Mouse (Mus musculus): Measurements from ENCODE around the gene Gm15217. TPM values are rescaled to one million over a fixed set of nuclear protein-coding genes. Genes with fewer than 3 reads are reported as not detected.

Gene Gm15217
- total RNA-seq (2021) = not detected

DNA sequence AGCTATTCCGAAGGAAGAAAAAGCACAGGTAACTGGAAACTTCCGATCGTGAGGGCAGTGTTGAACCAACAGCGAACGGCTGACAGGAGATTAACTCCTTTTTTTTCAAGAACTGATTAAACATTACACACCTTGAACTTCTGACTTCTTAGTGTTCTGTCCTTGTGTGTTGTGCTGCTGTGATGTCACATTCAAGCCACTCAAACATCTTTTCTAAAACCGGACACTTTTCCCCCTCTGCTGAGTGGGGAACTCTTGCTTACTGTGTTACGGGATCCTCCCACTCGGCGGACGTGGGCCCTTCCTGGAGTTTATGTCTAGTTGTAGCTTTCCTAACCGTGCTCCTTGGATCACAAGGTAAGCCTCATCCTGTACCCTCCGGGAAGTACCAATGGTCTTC lies at the start of gene Gm15217:
Gene Gm15217, plus strand, starts transcription at position 130 of the 400 bp plus-strand sequence.
- no peak for DNase-seq

DNA sequence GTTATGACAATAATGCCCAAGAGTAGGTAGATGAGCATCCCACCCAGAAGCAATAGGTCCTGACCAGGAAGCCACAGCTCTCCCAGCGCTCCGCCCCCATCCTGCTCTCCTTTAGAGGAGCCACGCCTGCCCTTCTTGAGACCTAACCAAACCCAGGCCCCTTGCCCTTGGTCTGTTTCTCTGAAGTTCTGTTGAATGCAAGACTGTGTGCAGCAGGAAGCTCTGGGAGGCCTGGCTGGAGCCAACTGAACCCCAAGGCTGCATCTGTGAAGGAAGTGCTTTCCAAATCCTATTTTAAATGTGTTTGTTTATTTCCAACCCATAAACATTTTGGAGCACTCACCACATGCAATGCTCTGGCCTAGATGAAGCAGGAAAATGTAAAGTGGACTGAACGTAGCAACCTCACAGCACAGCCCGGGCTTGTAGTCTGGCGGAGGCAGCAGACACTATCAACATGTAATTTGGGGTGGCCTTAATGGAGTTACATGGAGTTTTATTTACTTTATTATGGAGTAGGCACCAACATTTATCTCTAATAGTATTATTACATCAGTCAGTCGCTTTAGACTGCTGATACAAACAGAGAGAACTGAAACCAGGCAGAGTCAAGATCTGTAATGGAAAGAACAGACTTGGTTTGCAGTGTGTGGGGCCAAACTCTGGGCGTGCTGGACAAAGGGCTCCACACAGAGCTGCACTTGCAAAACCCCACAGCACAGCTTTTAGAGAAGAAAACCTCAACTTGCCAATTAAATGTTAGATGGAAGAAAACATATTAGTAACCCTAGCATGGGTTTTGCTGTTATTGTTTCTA lies 45.6 kb upstream of the Gm15217 start:
- no peak for DNase-seq

DNA sequence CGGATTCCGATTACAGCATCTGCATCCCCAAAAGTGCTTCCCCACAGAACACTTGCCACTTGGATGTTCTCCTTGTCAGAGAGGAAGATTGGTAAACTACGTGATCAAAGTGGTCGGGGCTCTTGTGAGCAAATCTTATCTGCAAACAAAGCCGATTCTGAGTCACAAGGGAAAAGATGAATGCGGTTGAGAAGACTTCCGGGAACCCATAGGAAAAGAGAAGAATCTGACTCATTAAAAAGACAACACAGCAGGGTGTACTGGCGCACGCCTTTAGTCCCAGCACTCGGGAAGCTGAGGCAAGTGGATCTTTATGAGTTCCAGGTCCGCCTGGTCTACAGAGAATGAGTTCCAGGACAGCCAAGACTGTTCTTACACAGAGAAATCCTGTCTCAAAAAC lies 40.4 kb upstream of the Gm15217 start:
- DNase-seq = no peak

DNA sequence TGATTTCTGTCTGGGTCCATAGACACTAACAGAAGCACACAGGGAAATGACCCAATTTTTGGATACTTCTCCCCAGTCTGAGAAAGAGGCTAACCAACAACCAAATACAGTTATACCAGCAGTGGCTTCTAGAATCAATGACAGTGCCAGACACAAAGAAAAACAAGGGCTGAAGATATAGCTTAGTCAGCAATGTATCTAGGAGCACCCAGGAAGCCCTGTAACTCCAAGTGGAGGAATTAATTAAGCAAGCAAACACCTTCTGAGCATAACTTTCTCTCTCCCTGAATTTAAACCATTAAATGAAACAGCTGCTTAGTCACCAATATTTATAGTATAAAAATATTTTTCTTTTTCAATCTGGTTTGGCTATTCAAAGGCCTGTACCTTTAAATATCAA lies 34.5 kb upstream of the Gm15217 start:
- DNase-seq = no peak

DNA sequence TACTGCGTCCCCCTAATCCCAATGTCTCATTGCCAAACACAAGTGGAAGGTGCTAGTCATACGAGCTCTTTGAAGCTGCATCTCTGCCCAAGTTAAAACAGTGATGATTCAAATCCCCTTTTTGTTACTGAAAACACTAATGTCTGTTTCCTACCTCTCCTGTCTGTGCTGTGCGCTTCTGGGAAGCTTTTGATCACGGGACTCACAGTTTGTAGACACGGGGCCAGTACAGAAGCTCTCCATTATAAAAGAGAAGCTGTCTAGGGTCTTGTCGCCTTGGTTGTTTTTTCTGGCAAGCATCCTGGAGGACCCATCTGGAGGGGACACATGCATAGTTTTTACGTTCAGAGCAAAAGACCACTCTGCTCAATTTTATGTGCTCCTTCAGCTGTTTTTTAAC lies 21.9 kb upstream of the Gm15217 start:
- no peak for DNase-seq

DNA sequence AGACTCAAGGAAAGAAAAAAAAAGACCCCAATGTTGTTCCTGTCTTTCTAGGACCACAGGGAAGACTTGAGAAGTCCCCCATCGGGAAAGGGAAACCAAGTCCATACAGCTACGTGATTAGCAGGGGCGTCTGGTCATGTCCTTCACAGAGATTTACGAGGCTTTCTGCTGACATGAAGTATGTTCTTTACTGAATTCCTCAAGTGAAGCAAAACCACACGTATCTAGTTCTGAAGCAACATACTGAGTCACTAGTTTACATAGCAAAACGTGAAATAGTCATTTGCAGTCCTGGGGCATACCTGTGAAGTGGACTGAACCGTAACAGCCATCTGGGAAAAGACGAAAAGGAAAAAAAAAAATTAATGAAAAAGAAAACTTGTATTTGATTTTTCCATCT lies 21.5 kb upstream of the Gm15217 start:
- DNase-seq = no peak

DNA sequence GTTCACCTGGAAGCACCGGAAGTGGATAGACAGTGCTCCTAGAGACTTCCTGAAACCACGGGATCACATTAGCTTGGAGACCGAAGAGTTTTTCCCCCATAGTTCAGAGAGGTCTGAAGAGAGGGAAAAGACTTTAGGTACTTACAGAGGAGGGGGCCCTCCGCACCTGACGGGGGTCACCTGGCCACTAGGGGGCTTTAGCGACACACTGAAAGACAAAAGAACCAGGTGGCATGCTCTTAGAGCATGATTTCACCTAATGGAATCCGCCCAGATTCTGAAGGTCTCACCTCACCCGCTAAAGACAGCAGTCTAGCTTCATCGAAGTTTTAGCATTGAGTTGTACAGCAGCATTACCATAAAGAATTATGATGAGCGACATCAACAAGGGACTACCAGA lies 16.0 kb upstream of the Gm15217 start:
- no peak for DNase-seq

DNA sequence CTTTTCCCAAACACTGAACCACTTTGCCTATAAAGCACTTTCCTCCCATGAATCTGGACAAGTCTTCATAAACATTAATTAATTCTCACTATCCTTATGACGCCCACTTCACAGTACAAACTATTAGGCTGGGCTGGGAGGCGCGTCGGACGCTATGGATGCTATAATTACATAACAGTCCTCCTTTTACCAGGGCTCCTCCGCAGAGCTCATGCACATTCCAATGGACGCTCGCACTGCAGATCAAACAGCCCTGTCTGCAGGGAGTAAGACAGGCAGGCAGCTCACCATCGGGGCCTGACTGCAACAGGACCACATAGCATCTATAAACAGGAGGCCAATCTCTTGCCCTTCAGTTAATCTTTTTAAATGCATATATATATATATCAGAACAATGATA lies 6.8 kb upstream of the Gm15217 start:
- no peak for DNase-seq

DNA sequence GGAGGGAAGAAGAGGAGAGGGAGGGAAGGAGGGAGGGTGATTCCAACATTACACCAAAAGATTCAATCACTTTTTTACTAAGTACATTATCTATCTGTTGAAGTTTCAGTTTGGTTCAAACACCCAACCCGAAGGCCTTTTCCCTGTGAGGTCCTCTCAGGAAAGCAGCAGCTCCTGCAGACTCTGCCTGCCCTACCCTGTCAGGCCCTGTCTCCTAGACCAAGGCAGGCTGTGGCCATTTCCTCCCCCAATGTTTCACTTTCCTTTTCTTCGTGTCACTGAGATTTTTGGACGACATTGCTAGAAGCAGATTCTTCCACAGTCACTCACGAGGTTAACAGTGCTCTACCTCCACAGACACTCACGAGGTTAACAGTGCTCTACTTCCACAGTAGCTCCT lies 3.4 kb upstream of the Gm15217 start:
- no peak for DNase-seq

DNA sequence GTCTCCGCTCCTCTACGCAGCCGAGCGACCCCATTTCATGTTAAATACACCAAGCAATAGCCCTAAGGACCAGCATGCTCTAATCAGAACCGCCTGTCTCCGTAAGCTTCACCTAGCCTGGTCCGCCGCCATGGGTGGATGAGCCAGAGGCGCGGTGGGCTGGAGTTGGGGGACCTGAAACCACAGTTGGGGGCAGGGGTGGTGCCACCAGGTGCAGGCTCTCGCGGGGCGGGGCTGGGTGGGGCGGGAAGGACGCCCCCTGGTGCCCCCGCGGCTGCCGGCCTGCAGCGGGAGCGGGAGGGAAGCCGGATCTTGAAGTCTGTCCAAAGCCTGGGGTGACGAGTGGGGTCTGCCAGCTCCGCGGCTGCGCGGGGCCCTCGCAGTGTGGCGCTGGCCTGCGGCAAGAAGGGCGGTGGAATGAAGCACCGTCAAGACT lies 1.1 kb downstream of the Gm15217 start:
- peak; percentile 47 for DNase-seq

DNA sequence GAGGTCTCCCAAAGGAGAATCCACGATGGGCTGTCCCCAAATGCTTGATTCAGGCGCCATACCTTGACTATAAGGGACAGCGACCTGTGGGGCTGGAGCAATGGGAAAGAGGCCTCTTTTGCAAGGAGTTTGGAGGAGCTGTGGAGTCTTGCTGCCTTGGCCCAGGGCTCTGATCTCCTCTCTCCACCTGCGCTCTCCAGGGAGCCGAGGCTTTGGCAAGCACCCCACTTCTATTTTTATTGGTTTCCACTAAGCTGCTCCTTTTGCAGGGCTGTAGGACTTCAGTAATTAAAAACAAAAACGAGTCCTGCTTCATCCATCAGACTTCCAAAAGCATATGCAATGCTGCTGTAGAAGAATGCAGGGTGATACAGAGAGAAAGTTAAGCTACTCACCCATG lies 2.2 kb downstream of the Gm15217 start:
- peak; percentile 28 for DNase-seq

DNA sequence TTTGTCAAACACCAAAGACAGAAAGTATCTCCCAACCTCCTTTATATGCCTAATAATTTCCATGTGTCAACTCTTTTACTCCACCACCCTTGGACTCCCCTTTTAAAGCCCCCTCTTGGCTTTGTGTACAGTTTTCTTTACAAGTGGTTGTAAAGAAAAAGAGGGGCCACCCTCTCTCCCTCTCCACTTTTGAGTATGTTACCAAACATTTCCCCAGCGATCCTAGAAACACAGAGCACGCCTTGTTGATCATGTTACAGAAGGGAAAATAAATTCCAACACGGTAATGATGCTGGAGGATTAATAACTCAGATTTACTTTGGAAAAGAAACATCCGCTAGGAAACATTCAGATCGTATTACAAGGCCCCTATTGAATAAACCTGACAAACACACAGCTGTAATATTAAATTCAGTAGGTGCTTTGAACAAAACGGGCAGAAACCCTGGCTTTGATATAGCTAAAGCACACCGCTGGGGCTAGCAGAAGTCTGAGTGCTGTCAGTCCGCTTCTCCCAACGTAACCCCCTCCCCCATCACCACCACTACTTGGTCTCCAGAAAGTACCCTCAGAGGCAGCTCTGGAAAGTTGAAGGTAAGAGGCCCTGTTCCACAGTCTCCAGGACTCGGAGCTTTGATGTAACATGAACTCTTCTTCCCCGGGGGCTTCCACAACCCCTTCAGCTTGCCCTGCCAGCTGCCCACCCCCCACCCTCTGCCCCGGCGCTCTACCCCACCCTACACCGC lies 5.9 kb downstream of the Gm15217 start:
- no peak for DNase-seq

DNA sequence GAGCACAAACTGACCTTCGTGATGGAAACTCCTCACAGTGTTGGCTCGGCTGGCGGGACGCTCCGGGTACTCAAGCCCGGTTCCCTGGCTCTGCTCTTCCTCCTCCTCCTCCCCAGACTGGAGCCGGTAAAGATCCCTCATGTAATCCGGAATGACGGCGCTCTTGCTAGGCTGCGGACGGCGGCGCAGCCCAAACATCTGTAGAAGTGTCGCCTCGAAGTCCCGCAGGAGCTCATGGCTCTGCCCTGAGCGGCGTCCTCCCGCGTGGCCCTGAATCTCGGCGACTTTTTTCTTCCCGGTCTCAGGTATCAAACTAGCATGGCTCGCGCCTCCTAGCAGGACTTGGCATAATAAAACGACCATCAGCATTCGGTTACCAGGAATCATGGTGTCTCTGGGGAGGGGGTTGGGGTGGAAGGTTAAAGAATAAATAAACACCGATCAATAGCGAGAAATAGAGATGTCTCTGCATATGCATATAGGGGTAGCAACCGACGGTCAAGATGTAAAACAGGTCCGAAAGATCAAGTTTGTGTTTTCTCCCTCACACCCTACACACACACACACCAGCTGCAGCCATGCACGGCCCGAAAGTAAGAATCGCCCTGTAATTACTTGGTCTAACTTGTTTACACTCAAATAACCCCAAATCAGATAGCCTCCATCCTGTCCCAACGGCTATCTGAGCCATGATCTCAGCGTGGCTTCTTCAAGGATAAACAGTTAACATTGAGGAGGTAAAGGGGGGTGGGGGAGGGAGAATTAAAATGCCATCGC lies 6.7 kb downstream of the Gm15217 start:
- DNase-seq = peak; percentile 21

DNA sequence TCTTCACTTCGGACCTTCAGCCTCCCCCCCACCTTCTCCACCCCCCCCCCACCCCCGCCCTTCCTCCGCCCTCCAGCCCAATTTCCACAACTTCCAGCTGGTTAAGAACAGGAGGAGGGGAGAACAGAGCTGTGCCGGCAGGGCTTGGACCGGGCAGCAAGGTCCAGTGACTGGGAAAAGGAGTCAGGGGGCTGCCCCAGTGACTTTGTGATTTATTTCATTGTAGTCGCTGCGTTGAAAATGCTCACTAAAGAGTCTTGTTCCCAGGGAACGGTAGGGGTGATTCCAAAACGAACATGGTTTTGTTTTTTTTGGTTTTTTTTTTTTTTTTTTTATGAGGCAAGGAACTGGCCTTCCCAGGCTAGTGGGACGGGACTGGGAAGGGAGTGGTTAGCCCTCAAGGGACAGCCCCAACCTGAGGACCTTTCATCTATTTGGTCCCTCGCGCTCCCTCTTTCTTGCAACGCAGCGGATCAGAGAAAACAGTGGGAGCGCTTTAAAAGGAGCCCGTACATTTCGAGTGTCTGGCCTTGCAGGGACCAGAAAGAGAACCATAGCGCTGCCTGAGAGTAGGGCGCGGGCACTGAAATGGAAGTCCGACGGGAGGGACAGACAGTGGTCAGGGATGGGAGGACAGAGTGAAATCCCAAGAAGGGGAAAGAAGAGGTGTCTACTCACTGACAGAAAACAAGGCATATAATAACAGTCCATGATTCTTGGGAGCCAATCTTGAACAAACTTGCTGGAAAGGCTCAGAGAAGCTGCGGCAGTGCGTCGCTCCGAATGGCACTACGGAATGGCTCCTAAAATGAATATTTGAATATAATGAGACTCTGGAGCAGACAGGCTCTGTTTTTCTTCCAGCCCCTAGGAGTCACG lies 7.5 kb downstream of the Gm15217 start:
- peak; percentile 33 for DNase-seq

DNA sequence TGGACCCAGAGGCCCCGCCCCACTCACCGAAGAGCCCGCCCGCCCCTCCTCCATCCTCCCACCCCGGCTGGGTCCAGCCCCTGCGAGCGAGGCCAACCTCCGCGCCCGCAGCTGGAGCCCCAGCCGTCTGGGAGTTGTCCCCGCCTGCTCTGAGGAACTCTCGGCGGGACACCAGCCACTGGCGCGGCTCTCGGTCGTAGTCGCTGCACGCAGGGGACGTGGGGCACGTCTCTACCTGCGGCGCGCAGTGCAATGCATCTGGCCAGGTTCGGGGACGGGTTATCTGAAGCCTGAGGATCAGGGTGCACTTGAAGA lies 8.1 kb downstream of the Gm15217 start:
- DNase-seq = peak; percentile 89

DNA sequence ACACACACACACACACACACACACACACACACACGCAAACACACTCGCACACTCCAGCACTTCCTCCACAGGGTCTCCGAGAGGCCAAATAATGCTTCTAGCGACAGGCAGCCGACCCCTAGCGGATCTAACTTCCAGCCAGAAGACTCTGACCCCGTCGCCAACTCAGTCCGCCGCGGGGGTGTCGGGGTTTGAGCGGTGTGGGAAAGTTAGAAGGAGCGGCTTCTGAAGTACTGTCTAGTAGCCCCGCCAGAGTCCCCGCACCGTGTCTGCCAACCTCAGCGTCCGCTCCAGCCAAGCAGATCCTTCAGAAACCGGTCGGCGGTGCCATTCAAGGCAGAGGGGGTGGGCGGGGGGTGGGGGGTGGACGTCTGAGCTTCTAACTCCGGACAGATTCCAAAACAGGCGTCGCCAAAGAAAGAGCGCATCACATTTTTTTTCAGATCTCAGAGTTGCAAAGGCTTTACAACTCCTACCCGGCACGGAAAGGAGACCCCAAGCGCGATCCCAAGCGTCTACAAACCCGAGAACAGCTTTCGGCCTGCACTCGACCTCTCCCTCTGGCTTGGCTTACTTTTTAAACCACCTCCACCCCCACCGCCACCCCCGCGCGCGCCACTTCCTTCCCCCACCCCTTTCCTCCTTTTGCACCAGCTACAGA lies 8.7 kb downstream of the Gm15217 start:
- peak; percentile 72 for DNase-seq

DNA sequence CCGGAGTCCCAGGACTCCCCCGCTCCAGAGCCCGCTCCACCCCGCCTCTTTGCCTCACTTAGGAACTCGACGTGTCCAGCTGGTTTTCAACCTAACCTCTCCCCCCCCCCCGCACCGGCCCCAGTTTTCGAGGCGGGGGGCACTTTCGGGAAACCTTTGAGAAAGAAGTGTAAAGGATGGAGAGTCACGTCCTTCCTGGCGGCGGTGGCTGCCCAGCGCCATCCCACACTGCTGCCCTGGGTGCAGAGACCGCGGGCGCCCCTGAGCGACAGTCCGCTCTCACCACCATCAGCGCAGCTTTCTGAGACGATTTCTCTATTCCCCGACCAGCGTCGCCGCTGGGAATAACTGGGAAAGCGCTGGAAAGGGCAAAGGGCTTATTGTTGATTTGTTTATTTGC lies 9.4 kb downstream of the Gm15217 start:
- DNase-seq = peak; percentile 70

DNA sequence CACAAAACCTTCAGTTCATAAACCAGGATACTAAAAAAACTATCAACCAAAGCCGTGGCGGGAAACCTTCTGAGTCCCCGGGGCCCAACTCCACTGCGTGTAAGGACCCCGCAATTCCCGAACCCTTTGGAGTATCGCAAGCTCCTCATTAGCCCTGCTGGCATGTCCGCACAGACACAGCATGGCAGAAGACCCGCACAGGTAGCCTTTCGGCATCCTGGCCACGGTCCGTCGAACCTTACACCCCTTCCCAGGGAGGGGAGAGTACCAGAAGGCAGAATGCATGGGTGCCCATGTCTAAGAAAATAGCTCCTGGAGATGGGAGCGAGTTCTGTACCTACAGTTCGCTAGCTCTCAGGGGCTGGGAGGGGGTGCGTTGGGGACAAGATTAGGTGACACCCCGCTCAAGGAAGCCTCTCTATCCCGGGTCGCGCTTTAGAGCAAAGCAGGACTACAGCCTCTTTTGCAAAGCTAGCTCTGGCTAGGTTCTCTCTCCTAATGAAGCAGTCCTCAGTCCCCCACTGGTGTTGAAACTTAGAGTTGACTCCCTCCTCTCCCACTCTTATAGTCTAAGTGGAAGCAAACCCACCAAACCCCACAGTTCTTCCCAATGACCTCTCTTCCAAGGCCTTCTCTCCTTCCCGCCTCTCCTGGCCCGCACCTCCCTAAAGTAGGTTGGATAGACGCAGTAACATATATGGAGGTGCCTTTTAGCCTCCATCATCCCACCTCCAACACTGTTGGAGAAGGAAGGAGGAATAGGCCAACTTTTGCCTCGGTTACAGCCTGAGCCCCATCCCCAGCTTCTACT lies 10.4 kb downstream of the Gm15217 start:
- DNase-seq = no peak

DNA sequence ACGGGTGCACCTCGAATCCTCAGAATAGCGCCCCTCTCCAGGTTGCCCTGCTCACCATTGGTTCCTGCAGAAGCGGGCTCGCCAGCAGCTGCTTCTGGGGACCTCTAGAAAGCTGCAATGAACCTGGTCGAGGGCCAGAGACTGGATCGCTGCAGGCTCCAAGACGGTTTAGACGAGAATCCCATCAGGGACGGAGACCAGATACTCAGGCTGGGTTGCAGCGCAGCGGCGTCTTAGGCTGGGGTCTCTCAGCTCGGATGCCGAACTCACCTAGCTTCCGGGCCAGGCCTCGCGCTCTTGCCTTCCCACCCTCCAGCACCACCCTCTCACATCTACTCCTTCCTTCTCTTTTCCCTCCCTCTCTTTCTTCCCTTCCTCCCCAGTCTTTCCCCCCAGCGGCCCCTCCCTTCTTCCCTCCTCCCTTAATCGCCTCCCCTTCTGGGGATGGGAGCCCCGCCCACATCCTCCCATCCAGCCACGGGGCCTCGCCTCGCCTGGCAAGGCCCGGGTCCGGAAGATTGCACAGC lies 11.1 kb downstream of the Gm15217 start, which contains the start of gene Bmp4:
Gene Bmp4, minus strand, starts transcription at position 421 of the 527 bp plus-strand sequence.
- peak; percentile 59 for DNase-seq

DNA sequence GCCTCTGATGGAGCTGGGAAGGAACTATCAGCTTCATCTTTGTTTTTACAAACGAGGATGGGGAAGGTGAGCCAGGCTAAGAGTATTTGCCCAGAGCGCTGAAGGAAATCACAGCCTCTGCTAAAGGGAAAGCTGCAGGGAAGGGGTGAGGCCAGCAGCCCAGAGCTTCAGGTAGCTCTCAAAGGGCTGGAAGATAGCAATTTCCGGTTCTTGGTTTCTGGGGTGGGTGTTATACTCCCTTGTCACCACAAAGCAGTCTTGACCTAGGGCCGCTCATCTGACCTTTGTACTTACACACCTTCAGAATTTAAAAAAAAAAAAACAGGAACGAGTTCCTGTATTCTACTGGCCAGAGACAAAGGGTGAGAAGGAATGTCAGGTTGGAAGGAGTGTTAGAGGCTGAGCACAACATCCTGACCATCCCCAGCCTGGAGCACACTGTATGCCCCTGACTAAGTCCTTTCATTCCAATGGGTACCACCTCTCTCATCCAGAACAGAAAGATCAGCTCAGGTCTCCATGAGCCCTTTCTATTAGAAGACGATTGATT lies 12.5 kb downstream of the Gm15217 start:
- no peak for DNase-seq

Data from heart, postnatal 4 days (tissue).